Mouse (Mus musculus) thymus, postnatal 4 days (tissue): Measurements from ENCODE around the gene Fpgt.
A peak's percentile ranks its signal among the peaks of the same experiment; 100 is the strongest.

Source experiments
- DNase-seq: peaks from one replicate; pipeline ENCODE4 v3.0.0; 2021

Fpgt gene

DNA sequence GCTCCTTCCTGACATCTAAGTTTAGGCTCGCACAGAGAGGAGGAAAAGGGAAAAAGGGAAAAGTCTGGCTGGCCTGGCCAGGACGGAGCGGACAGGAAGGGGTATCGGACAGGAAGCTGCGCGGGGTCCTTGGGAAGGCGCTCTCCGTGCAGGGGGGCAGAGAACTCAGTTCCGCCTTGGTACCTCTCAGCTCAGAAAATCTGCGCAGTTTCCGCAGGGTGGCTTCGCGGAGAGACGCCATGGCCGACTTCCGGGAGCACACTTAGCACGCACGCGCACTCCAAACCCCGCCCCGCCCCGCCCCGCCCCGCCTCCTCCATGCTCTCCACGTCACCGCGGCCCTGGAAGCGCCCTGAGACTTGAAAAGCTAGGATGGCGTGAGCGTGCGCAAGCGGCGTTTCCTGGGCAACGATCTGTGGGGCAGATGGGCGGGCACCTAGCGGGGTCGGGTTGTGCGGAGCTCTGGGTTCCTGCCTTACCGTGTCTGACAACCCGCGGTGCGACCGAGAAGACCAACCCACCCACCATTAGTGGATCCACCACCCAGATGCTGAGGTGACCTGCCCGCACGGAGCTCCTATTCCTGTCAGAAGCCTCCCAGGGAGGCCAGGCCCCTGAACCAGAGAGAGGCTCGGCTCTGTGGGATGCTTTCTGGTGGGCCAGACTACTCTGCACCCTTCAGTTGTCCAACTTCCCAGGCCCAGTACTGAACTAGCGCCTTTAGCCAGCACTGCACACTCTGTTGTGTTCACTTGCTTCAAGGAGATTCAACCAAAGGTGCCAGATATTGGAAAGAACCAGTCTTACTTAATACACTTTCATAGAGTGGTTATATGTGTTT lies at the start of gene Fpgt, which contains the start of gene Lrriq3:
Gene Fpgt, minus strand, starts transcription at position 288 of the 841 bp plus-strand sequence.
Gene Lrriq3, plus strand, starts transcription at position 319 of the 841 bp plus-strand sequence.
- peak; percentile 87 for DNase-seq

DNA sequence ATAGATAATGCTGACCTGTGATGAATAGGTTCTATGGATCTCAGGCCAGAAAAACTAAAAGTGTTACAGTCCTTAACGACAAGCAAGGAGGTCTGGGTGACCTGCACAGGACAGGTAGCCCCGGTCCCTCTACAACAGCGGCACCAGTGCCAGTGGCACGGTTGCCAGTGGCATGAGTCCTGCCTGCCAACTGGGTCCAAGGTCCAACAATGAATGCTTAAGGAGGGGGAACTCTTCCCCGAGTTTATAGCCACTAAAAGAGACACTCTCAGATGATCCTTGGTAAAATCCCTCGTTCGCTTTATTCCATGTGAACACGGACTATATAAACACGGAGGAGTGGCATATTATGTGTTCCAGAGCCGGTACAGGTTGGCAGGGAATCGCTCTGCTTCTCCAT lies 47.8 kb upstream of the Fpgt start:
- DNase-seq = no peak

DNA sequence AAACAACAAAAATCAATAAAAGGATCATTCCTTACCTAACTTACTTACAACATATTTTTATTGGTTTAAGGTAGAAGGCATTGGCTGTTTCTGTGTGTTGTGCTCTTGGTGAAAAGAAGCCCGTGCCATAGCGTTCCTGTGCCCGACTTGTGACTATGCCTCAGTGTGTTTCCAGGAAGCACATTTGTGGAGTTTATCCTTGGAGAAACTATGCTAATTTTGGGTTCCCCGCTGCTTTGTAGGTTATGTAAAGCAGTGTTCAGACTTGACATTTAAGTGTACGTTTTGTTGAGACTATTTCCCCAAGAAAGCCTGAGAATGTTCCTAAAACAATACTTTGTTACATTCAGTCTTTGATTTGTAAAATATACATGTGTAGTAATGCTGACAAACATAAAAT lies 44.5 kb upstream of the Fpgt start:
- no peak for DNase-seq

DNA sequence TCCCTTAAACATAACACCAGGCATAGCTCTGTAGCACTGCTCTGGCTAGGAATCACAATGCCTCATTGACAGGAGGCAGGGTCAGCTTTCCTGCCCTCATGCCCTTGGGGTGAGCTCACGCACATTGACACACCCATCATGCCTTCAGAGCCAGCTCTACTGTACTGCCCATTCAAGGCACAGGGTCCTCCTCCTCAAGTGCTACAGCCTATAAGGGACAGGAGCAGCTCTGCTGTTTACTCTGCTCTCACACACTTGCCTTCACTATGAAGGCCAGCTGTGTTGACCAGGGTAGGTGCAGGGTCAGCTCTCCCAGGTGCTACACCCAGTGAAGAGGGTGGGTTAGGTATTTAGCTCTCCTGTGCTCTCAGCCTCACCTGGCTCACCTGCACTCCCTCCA lies 12.8 kb upstream of the Fpgt start:
- DNase-seq = no peak

DNA sequence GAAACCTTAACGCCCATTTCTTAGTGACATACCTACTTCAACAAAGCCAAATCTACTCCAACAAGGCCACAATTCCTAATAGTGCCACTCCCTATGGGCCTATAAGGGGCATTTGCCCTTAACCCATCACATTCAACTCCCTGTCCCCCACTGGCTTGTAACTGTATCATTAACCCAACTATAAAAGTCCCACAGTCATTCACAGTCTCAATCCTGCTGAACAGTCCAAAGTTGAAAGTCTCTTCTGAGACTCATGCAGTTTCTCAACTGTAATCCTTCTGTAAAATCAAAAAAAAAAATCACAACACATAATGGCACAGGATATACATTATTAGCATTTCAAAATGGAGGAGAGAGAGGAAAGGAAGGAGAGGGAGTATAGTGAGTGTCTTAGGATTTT lies 6.1 kb upstream of the Fpgt start:
- DNase-seq = no peak

DNA sequence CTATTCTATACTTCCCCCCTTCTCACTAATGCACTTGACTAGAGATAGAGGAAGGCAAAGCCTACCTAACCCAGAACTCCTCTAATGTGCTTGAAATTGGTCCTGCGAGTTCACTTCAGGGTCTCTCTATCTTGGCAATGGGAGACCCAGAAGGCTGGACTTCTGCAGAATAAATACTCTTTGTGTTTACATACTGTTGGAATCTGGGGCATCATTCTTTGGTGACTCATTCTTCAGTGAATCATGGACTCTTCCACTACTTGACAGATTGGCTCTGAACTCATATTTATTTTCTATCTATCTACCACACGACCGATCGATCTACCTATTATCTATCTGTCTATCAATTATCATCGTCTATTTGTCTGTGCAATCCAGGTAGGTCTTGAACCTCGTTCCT lies 1.1 kb downstream of the Fpgt start:
- no peak for DNase-seq

DNA sequence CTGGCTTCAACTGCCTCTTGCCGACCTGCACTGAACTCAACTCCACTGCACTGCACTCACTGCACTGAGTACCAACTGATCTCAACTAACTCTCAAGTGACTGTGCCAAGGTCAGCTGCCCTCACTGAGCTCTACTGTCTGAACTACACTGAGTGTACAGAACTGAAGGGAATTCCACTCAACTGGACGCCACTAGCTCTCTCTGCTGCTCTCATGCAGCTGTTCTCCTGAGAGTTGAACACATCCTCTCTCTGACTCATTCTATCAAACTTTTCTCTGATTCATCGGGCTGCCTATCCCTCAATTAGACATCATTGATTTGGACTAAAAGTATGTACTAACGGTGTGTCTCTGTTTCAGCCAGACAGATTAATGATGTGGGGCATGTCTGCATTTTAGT lies 15.3 kb downstream of the Fpgt start:
- DNase-seq = no peak

DNA sequence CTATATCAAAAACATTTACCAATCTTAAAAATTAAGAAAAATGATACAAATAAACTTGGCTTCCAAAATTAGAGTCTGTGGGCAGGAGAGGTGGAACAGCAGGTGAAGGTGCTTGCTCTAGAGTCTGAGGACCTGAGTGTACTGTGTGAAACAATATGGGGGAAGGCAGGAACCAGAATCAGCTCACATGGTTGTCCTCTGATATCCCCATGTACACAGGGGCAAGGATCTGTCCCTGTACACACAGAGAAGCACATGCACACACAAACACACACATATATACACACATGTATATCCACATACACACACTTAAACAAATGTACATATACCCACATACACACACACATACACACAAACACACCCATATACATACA lies 33.8 kb downstream of the Fpgt start:
- DNase-seq = no peak

DNA sequence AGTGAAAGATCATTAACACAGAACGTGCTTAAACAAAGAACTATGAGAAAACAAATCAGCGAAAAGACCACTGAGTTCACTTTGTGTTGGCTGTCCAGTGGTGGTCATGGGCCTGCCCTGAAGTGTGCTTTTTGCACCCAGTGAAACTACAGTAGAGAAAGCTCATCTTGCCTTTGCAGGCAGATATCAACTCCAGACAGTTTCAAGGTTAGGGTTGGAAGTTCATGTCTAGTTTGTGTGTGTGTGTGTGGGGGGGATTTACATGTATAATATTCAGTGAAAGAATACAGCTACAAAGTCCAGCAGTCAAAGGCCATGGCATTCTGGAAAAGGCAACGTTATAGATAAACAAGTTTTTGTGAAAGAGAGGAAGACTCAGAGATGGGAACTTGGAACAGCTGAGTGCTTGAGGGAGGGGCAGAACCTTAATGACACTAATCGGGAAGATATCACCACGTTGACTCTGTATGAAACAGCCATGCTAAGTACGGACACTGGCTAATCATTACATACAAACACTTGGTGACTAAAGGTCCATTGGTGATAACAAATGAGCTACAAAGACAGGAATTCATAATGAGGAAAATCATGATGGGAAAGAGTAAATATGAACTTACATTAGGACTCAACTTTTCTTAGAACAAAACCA lies 34.3 kb downstream of the Fpgt start:
- DNase-seq = no peak

DNA sequence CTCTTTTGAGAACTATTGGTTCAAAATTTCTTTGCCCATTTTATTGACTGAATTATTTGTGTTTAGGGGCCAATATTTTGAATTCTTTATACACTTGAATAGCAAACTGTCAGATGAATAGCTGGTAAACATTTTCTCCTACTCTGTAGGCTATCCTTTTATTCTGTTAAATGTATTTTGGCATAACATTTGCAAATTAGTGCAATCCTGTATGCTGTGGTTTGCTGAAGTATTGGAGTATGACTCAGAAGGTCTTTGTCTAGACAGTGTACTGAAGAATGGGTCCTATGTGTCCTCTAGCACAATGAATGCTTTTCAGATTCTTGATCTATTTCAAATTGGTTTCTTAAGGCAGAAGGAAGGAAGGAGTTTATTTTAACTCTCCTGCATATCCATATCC lies 35.6 kb downstream of the Fpgt start:
- DNase-seq = no peak

DNA sequence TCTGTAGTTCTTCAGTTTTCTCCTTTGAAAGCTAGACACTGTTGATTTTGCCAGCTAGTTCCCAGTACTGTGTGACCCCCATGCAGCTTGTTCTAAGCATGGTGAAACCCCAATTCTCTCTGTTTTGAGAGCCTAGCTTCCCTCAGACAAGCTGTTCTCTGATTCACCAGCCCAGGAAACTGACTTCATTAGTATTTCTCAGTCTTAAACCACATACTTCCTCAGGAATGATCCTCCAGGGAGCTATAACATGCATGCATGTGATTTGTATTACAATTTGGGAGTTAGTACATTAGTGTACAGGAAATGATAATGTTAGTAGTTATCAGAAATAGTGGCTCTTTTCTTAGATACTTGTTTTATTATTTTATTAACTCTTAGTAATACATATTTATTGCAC lies 36.6 kb downstream of the Fpgt start:
- no peak for DNase-seq

DNA sequence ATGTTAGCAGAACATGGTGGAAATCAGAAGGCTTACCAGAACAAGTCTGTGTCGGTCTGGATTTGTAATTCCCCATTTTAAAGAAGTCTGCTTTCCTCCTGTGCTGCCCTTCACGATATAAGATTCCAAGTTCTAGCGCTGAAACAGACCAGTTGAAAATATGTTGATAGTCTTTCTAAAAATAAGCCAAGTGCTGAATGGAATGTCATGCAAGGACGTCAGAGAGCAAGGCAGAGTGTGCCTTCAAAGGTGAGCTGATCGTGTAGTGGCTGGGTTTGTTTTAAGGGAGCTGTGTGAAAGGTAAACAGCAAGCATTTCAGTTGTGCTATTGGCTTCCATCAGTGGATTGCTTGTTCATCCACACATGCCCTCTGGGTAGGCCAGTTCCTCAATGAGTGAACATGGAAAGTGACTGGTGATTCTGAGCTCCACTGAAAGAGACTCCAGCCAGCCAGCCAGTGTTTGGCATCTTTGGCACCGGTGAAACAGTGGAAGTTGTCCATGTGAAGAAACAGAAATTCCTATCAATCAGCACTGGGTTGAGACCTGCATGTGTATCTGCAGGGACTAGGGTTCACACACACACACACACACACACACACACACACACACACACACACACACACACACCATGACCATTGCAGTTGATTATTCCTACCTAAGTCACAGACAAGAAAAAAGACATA lies 37.8 kb downstream of the Fpgt start, which contains the start of gene Tnni3k:
Gene Tnni3k, minus strand, starts transcription at position 177 of the 686 bp plus-strand sequence.
- no peak for DNase-seq

DNA sequence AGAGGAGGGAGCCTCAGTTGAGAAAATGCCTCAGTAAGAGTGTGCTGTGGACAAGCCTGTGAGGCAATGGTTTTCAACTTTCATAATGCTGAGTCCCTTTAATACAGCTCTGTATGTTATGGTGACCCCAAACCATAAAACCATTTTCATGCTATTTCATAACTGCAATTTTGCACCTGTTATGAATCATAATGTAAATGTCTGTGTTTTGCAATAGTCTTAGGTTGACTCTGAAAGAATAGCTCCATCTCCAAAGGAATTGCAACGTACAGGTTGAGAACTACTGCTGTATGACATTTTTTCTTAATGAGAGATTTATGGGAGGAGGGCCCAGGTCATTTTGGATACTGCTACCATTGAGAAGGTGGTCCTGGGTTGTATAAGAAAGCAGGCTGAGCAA lies 40.0 kb downstream of the Fpgt start:
- DNase-seq = no peak

DNA sequence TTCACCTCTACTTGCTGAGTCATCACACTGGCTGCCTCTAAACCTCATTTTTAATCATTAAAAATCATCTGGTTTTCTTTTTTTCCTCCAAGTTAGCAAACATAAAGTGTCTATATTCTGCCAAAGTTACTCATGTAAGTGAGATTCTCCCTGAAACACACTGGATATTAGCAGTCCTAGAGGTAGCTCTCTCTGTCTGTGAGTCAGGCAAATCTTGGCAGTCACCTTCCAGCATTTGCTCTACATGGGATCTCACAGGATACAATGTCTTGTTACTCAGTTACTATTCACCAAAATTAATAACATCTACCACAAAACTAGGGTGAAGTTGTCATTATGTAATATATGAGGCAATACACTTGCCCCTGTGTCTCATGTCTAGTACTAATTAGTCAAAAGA lies 41.2 kb downstream of the Fpgt start:
- DNase-seq = no peak

DNA sequence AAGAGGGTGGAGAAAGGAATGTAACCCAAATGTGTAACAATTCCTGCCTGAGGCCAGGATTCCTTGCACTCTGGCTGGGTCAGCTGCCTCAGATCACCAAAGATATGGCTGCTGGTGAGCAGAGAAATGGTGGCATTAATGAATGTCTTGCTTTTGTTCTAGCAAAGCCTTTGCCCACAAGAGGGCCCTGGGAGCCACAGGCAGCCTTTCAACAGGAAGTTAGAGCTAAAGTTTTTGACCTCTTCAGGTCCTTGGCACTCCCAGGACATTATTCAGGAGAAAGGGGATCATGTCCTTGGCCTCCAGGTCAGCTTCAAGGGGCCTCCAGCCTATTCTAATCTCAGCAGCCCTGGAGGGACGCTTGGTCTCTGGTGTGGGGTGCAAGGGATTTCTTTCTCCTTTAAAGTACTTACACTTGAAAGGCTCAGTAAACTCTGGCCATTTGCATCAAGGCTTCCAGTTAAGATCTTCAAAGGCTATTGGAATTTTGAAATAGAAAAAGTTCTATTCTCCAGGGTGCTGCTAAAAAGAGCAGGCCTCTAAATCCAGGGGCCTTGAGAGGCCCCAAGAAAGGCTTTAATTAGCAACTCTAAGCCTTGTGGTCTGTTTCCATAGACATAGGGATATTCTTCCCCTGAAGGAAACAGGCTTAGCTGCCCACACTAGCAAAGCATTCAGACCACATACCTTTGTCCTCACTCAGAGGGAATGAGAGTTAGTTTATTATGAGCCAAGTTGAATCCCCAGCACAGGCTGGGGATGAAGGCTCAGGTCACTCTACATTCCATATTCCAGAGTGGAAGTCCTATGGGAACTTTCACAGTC lies 54.0 kb downstream of the Fpgt start:
- no peak for DNase-seq
